Mouse (Mus musculus): Measurements from ENCODE around the gene Usp33.
"Not testable (repeated sequence)": the region's sequence is repeated elsewhere in the genome, so short reads cannot be mapped to it uniquely, and the experiment has no call there.

The Usp33 gene

DNA sequence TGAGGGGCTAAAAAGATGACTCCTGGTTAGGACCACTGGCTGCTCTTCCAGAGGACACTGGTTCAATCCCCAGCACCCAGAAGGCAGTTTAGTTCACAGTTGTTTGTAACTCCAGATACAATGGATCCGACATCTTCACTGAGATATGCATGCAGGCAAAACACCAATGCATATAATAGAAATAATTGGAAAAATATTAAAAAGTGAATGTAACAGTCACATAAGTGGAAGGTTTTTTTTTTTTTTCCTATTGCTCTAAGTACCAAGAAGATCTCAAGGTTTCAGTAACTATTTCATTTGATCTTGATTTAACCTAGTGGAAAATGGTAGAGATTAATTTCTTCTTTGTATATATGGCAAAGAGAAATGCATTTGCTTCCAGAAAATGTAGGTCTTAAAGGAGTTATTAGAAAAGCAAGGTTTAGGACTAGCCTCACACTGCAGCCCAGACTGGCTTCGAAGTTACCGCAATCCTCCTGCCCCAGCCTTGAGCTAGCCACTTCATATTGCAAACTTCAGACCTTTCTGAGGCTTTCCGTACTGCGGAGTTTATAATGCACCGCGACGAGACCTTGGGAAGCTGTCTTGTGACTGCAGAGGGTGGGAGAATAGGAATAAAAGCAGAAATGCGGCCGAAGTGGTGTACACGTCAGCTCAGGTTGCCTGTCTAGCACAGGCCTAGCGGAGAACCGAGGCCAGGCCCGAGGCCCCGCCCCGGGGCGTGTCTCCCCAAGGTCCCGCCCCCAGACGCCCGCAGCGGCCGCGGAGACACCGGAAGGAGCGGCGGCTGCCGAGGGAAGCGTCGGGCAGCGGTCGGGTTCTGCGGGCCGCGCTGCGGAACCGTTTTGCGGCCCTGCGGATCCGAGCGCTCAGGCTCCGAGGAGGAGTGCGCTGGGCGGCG, at the start of gene Usp33:
Usp33 (plus strand) TSS at position 747 of the 901 bp plus-strand sequence.
- DNase-seq (ENCODE audit: low spot score in 2 of 2), result peak; percentile 92 to 93

DNA sequence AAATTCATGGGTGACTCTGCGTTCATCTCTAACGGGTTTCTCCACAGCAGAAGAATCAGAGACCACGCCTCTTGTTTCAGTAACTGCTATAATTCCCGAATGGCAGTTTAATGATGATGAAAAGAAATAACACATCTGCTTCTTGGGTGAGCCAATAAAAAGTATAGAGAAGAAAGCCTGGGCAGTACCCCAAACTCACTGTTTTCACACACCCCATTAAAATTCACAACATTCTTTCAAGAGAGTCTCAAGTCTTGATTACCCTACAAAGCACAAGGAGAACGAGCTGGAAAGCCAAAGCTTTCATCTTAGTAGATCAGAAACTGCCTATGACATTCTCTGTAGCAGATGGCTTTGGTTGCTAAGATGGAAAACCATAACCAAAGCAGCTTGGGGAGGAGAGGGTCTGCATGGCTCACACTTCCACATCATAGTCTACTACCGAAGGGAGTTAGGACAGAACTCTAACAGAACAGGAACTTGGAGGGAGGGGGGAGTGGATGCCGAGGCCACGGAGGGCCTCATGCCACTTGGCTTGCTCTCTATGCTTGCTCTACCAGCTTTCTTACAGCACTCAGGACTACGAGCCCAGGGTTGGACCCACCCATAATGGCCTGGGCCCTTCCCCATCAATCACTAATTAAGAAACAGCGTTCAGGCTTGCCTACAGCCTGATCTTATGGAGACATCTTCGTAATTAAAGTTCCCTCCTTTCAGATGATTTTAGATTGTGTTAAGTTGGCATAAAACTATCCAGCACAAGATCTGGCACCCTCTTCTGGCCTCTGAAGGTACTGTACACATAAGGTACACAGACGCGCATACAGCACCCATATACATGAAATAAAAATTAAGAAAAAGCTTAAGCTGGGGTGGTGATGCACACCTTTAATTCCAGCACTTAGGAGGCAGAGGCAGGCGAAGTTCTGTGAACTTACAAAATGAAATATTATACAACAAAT, 45.6 kb upstream of the Usp33 start:
- no peak for DNase-seq (ENCODE audit: low spot score in 2 of 2)

DNA sequence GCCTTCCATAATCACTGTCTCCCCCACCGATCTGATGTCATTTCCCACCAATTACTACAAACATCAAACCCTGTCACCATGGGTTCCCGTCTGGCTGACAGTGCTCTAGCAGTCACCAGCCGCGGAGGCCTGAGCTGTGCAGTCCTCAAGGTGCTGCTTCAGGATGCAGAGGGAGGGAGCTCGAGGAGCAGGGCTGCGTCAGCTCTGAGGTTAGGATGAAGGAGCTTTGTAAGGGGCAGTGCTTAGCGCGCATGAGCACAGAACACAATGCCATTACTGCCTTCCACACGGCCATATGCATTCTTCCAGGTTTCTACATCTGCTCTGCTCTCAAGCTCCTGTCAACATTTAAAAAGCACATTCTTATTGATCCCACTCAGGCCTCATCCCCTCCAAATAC, 43.3 kb upstream of the Usp33 start:
- DNase-seq (ENCODE audit: low spot score in 2 of 2), result no peak

DNA sequence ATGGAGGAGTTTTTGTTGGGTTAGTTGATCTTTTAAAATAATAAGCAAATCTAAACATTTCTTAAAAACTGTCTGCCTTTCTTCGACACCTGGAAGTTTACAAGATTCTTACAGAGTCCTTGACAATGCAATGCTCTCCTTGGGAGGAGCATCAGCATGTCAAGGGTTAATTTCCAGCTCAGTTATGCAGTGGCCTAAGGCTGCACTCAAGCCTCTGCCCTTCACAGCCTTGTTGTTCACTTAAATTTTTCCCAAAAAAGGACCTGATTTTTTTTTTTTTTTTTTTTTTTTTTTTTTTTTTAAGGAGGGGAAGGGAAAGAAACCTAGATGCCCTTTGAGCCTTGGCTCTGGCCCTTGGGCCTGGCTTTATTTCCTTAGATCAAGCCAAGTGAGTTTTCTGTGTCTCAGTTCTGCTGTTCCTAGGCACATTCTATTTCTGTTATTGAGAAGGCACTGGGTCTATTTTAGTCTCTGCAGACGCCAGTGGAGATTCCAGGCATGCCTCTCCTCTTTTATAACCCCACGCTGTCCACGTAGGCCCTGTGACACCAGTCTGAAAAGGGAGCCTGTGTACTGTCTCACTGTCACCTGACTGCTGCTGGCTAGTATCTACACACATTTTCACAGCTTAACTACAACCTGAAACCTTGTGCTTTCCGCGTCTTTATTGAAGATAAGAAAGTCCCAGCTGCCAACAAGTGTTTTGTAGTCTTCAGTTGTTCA, 42.0 kb upstream of the Usp33 start:
- DNase-seq (ENCODE audit: low spot score in 2 of 2), result no peak

DNA sequence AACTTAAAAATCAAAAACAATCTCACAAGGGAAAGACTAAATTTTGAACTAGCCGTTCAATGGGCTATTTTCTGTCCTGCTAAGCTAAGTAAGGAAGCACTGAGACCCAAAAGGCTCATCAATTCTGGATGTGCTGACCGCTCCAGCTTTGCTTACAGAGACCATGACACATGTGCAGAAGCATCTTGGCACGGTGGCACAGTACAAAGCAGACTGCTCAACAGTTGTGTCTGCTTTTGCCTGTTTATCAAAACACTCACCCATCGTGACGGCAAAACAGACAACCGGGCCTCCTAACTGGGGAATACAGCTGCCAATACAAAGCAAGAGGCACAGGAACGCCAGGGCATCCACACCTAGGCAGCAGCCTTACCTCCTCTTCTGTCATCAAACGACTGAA, 41.2 kb upstream of the Usp33 start:
- no peak for DNase-seq (ENCODE audit: low spot score in 2 of 2)

GRCm38 (mm10) chr3:152305971-152306370, 40.3 kb upstream of the Usp33 start:
- DNase-seq (ENCODE audit: low spot score in 2 of 2), result no peak

- no peak for DNase-seq (ENCODE audit: low spot score in 2 of 2)
These were observed 37.6 kb upstream of the Usp33 start for GRCm38 (mm10) chr3:152308485-152309249.

- DNase-seq (ENCODE audit: low spot score in 2 of 2), result no peak
These were observed 37.0 kb upstream of the Usp33 start for GRCm38 (mm10) chr3:152309250-152309645.

GRCm38 (mm10) chr3:152314666-152315065, 31.6 kb upstream of the Usp33 start:
- DNase-seq (ENCODE audit: low spot score in 2 of 2), result not testable (repeated sequence)

GRCm38 (mm10) chr3:152315613-152316012, 30.7 kb upstream of the Usp33 start:
- DNase-seq (ENCODE audit: low spot score in 2 of 2), result peak; percentile 75 to 76

DNA sequence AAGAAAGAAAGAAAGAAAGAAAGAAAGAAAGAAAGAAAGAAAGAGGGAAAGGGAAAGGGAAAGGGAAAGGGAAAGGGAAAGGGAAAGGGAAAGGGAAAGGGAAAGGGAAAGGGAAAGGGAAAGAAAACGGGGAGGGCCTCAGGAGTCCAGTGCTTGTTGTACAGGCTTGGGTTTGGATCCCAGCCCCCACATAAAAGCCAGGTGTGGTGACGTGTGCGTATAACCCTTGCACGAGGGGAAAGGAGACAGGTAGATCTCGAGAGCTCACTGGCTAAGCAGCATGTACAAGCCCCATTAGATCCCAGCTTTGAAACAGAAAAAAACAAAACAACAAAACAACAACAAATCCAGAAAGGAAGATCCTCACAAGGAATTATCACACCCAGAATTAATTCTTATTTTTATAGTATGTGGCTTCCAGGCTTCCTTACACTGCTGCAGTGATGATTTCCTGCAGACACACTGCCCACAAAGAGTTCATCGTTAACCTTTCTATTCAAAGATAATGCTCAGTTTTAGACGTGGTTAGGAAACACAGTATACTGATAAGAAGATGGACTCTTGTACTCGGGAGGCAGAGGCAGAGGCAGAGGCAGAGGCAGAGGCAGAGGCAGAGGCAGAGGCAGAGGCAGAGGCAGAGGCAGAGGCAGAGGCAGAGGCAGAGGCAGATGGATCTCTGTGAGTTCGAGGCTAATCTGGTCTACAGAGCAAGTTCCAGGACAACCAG, 29.7 kb upstream of the Usp33 start:
- DNase-seq (ENCODE audit: low spot score in 2 of 2), result not testable (repeated sequence)

DNA sequence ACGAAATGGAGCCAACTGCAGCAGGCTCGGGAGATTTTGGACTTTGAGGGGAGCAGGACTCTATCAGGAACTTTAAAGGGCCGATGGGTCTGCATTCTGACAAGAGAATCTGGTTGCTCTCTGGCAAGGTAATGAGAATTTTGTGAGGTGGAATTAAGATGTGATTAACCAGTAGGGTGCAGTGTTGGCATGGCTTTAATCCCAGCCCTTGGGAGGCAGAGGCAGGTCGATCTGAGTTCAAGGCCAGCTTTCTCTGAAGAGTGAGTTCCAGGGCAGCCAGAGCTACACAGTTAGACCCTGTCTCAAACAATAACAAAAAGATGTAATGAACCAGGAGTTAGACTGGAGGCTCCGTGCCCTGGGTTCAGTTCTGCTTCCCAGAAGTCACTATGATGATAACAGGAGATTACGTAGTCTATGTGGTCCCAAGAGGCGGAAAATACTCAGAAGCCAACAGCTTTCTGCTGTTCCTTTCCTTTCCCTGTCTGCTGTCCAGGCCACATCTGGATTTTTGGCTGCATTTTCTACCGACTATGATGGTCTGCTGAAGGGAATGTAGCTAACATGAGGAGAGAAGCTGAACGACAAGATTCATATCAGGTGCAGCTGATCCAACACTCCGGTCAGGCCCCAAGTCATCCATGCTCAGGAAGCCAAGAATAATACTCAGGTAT, 25.2 kb upstream of the Usp33 start:
- no peak for DNase-seq (ENCODE audit: low spot score in 2 of 2)

GRCm38 (mm10) chr3:152321765-152322547, 24.3 kb upstream of the Usp33 start:
- no peak for DNase-seq (ENCODE audit: low spot score in 2 of 2)

DNA sequence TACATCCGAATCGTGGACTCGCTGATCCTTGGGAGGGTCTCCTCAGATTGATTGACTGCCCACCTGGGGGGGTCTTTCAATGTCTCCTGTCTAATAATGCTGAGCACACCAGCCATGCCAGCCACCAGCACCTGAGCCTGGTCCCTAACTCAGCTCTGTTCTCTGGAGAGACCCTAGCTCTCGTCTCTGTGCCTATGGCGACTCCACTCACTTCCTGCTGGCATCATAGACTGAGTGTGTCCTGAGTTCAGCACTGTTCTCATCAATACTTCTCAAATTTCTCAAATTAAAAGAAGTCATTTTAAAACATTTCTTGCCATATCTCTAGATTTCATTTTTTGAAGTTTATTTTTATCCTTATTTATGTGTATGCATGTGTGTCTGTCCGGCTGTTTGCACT, 14.2 kb upstream of the Usp33 start:
- DNase-seq (ENCODE audit: low spot score in 2 of 2), result no peak

DNA sequence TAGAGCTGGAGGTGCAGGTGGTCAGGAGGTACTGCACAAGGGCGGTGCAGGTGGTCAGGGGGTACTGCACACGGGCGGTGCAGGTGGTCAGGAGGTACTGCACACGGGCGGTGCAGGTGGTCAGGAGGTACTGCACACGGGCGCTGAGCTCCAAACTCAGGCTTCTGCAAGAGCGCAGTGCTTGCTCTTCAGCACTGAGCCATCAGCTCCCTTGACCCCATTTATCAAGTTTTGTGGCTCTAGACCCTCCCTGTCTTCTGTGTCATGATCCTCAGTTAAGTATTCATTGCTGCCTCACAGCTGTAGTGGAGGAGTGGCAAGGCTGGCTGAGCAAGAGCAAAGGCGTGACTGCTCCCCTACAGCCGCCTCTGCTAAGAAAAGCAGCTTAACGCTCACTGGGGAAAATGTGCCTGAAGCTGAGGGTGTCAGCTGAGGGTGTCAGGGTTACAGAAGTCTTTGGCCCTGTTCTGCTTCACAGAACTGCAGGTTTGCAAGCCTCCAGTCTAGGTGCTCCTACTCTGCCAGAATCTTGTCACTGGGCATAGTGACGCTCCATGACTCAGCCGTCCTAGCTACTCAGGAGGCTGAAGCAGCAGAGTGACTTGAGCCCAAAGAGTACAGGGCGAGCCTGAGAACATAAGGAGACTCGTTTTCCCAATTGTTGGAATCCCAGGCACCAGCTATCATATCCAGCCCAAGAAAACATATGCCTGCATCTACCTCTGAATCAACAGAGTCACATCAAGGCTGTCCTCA, 13.6 kb upstream of the Usp33 start:
- no peak for DNase-seq (ENCODE audit: low spot score in 2 of 2)

DNA sequence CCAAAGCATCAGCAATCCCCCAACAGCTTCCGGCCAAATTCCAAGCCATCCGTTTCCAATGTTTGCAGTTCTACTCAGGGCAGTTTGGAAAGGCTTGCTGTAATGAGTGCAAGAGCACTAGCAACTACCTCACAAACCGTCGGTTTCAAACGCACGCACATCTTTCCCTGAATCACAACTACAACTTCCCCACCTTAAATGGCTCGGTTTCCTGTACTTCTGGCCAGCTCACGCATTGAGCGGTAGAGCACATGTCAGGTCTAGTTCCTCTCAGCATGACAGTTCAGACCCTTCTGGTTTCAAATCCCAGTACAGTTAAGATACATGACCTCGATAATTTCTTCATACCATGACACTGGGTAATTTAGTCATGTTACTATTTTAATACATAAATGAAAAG, 12.6 kb upstream of the Usp33 start:
- DNase-seq (ENCODE audit: low spot score in 2 of 2), result peak in 1 of 2 experiments; percentile 9

GRCm38 (mm10) chr3:152336085-152336484, 10.2 kb upstream of the Usp33 start:
- DNase-seq (ENCODE audit: low spot score in 2 of 2), result no peak
